Mouse (Mus musculus): ENCODE measurements around the gene Phf5a. TPM values are rescaled to one million over a fixed set of nuclear protein-coding genes. Genes with fewer than 3 reads are reported as not detected.

Gene Phf5a
- total RNA-seq, 2 experiments from 2014 or later: 58.8 to 62.9 TPM

DNA sequence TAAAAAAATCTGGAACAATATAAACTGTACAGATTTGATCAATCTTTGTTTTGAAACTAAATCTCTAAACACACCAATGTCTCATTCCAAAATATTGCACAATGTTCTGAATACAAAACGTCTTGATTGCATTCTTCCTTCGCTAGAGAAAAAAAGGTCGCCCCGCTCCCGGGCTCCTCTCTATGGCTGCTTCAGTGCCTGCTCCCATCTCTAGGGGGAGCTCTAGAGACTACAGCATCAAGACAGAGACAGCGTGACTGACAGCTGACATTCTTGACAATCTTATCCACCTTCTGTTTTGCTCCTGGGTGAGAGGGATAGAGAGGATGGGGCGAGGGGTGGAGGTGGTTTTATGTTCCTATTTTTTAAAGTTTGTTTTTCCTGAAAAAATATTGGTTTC, 23.4 kb downstream of the Phf5a start:
- DNase-seq: peak; percentile 74

DNA sequence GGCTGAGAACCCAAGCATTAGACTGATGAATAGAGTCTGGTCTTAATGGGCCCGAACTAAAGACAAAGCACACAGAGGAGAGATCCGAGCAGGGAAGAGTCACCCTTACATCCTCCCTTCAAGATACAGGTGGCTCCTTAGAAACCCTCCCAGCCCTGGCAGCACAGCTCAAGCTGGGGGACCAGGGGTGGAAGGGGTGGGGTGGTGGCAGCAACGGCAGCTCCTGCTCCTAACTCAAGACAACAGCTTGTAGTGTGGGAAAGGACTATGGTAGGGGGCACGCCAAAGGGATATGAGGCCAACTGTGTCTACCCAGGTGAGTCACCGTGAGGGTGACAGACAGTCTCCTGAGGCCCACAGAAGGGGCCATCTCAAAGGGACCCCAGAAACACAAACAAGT, 23.9 kb downstream of the Phf5a start:
- no peak for DNase-seq

DNA sequence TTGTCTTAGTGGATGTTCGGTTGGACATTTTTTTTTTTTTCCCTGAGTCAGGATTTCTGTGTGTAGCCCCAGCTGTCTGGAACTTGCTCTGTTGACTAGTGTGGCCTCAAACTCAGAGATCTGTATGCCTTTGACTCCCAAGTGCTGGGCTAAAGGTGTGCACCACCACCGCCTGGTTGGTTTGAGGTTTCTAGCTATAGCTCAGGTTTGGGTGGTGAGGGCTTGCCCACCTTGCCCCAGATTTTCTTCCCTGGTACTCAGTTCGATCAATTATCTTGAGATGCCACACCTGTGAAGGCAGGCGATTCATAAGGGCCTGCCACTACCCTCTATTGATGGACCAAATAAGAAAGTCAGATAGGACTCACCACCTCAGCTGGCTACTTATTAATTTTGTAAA, 24.6 kb downstream of the Phf5a start:
- no peak for DNase-seq

DNA sequence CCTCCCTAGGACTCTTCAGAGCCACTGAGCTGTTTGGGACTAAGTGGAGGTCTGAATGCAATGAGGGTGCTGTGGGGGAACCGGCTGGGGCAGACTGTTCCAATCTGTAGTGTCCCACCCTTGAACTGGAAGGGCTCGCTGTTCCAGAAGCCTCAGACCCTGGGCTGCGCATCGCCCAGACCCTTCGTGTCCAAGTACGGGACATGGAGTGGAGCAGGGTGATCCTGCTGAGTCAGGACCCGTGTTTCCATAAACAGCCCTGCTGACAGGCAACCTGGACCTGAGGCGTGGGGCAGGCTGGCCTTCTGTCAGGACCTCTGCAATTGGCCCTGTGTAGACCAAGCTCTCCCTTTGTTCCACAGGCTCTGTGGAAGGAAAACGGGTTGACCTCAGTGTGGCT, 25.0 kb downstream of the Phf5a start:
- DNase-seq: no peak

- DNase-seq: peak; percentile 91
Measured at GRCm38 (mm10) chr15:81845724-81846123, 26.0 kb downstream of the Phf5a start.

DNA sequence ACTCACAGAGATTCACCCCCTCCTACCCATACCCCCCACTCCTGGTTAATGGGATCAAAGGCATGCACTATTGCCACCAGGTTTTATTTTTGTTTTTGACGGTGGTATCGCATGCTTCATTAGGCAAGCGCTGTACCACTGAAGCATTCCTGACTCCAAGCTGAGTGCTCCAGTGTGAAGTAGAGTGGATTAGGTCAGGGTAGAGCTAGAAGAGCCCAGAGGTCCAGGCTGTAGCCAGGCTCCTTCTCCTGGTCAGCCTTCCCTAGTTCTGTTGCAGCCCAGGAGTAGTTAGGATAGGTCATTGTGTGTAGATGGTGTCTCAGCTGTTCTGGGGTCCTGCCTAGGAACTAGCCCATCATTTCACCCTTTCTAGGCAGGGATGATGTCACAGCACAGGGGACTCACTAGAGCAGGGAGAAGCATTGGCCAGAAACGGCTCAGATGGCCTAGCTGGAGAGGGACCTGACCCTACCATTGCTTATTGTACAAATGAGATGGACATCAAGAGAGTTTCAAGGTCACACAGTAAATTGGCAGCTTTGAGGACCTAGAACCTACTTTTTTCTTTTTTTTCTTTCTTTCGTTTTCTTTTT, 26.6 kb downstream of the Phf5a start:
- peak; percentile 46 for DNase-seq

DNA sequence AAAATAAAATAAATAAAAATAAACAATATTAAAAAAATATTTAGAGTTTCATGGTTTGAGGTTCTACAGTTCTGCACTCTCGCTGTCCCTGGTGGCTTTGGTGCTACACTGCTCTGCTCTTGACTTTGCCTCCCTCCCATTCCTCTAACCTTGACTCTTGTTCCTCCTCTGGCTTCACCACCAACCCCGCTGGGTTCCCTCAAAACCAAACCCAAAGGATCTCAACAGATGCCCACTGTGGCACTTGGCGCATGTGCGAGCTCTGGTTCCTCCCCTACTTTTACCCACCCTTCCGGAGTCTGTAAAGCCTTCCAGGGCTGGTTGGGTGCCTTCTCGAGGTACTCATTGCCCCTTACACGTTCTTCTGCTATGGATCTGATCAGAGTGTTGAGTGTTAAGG, 29.4 kb downstream of the Phf5a start:
- no peak for DNase-seq

DNA sequence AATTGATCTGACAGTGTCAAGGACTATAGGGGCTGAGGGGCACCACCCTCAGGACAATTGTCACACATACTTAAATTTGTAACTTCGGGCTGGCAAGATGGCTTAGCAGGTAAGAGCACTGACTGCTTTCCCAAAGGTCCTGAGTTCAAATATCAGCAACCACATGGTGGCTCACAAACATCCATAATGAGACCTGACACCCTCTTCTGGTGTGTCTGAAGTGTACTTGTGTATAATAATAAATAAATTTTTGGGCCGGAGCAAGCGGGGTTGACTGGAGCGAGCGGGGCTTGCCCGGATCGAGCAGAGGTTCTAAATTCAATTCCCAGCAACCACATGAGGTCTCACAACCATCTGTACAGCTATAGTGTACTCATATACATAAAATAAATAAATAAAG, 31.4 kb downstream of the Phf5a start:
- DNase-seq: no peak

DNA sequence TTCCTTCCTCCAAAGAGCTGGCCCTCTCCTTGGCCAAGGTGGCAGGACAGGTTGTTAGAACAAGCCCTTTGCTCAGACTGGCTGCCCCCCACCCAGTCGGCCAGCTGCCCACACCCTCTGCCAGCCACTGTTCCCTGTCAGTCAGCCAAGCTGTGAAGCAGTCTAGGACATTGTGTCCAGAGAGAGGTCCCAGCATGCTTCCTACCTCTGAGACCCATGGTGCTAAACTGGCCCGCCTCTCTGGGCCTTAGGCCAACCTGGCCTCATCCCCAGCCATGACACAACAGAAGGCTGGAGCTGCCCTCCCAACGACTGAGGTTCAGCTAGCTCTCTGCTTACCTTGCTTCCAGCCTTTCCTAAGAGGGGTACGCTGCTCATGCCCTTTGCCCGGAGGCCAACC, 32.1 kb downstream of the Phf5a start:
- DNase-seq: peak; percentile 93

GRCm38 (mm10) chr15:81838554-81839235, 33.0 kb downstream of the Phf5a start:
- DNase-seq: no peak

GRCm38 (mm10) chr15:81836966-81837920, 34.5 kb downstream of the Phf5a start:
- DNase-seq: no peak

DNA sequence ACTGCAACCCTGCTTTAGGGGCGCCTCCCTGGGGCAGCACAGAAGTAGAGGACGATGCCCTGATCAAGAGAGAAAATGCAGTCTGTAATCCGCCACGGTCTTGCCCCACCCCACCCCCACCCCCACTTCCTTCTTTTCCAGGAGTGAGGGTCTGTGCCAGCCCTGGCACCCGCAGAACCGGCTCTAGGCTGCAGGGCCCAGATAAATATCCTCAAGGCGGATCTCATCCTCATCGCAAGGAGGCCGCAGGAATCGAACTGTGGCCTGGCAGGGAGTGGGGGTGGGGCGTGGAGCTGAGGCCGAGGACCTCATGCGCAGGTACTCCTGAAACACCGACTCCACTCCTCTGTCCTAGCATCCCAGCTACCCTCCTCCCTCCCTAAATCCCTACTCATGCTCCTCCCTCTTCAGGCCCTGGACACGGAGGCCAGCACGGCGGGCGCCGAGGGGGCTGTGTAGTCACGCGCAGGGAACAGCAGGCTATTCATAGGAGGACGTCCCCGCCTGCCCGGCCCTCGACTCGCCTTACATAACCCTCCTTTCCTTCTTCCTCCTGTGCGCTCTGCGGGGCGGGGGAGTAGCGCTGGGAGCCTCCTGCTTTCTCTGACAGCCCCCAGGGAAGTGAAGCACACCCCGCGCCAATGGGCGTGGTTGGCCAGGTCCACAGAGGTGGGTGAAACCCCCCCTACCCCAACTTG, 35.4 kb downstream of the Phf5a start:
- peak; percentile 86 for DNase-seq

- DNase-seq: peak; percentile 6
Measured at GRCm38 (mm10) chr15:81835007-81835880, 36.5 kb downstream of the Phf5a start.

- peak; percentile 34 for DNase-seq
Measured at GRCm38 (mm10) chr15:81834171-81834841, 37.4 kb downstream of the Phf5a start.

GRCm38 (mm10) chr15:81833481-81833880, 38.2 kb downstream of the Phf5a start:
- no peak for DNase-seq

GRCm38 (mm10) chr15:81832219-81832618, 39.5 kb downstream of the Phf5a start:
- DNase-seq: no peak

DNA sequence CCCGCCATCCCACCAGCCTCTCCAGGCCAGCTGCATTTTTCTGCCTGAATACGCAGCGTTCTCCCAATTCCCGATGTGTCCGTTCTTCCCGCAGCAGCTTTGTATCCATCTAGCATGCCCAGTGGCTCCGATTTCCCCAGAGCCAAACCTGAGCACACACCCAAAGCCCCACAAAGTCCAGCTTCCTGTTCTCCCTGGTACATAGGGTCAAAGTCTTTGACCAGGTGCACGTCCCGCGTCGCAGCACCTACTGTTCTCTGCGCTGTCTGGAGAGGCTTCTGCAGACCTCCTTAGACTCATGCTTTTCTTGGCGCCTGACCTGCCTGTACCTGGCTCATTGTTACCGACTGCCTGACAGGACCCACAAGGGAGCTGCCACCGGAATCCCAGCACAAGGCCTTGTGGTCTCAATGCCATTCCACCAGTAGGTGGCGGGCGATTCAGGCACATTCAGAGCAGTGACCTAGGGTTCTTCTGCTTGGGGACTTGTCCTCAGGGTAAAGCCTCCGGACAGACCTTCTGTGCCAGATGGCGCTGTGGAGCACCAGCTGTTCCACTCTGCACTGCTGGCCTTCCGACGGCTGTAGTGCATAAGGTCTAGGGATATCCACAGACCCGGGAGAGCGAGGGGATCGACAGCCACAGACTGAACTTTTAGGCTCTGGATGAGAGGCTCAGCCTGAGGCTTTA, 40.4 kb downstream of the Phf5a start:
- peak; percentile 93 for DNase-seq

DNA sequence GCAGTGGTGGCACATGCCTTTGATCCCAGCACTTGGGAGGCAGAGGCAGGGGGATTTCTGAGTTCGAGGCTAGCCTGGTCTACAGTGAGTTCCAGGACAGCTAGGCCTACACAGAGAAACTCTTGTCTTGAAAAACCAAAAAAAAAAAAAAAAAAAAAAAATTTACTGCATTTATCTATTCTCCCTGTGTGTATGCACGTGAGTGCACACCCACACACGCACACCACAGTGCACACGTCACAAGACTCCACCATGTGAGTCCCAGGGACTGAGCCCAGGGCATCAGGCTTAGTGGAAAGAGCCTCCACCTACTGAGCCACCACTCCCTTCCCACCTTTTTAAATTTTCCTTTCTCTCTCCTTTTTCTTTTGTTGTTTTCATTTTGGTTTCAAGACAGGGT, 41.2 kb downstream of the Phf5a start:
- no peak for DNase-seq

GRCm38 (mm10) chr15:81829208-81829580, 42.5 kb downstream of the Phf5a start:
- DNase-seq: no peak
